Mouse (Mus musculus): ENCODE results near the gene Tbx5. TPM values are rescaled to one million over a fixed set of nuclear protein-coding genes. Genes with fewer than 3 reads are reported as not detected.

Gene Tbx5
- polyA plus RNA-seq, 2 experiments, result 22.4 to 36.9 TPM

- peak overlapping the region; percentile 94 for H3K9ac ChIP-seq (ENCODE audit: low read depth, low read length, severe bottlenecking)
These were observed 6.0 kb downstream of the Tbx5 start for GRCm38 (mm10) chr5:119838441-119838840.

DNA sequence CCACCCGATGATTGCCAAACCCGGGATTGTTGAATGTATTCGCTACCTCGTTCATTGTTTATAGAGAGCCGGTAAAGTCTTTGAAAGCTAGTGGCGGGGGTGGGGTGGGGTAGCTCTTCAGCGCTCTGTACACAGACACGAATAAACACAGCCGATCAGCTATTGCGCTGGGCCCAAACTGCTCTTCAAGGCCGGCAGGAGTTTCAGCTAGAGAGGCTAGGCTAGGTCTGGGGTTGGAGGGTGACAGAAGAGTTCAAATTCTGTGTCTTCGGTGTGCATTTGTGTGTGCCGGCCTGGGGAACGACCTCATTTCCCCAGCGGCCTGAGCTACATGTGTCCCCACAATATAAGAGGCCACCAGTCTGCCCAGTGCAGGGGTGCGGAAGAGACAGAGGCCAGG lies 6.7 kb downstream of the Tbx5 start:
- Histone ChIP-seq H3K4me2 (replicated peaks; ENCODE audit: low read depth, low read length, severe bottlenecking) (peak overlapping the region; percentile 66), H3K9ac (ENCODE audit: low read depth, low read length, severe bottlenecking) (peak overlapping the region; percentile 94), H3K4me1 (ENCODE audit: control insufficient read depth, insufficient read depth, low read length) (peaks cover 3% of the 10 kb centered on the region; the same call in 1 of the 2 replicates), H3K27me3 (ENCODE audit: control insufficient read depth, insufficient read depth, low read length) (peaks cover 69% of the 10 kb centered on the region), H3K4me3 (replicated peaks; ENCODE audit: low read length) (peak overlapping the region; percentile 54), H3K9me3 (ENCODE audit: control insufficient read depth, low read length) (no peaks in the 10 kb centered on the region), H3K27ac (replicated peaks; ENCODE audit: low read depth, low read length) (peak overlapping the region; percentile 96), H3K36me3 (ENCODE audit: control insufficient read depth, insufficient read depth, low read length) (peaks cover 35% of the 10 kb centered on the region; the same call in 1 of the 2 replicates)
- ATAC-seq (ENCODE audit: low FRiP score, low read depth) (no peak), DNase-seq (ENCODE audit: low spot score) (no peak)
- WGBS, result 2% methylated on average over 16 of the region's 16 CpGs
- TF ChIP-seq POLR2A (IDR thresholded peaks at IDR 0.05; ENCODE audit: borderline replicate concordance, extremely low read depth, insufficient read depth, insufficient read length), result no peak

More at GRCm38 (mm10) chr5:119838441-119838840, 6.0 kb downstream of the Tbx5 start:
- TF ChIP-seq POLR2A (IDR thresholded peaks at IDR 0.05; ENCODE audit: borderline replicate concordance, extremely low read depth, insufficient read depth, insufficient read length), result no peak
- no peak for ATAC-seq (ENCODE audit: low FRiP score, low read depth)
- Histone ChIP-seq H3K4me1 (ENCODE audit: control insufficient read depth, insufficient read depth, low read length) (peaks cover 3% of the 10 kb centered on the region; the same call in 1 of the 2 replicates), H3K36me3 (ENCODE audit: control insufficient read depth, insufficient read depth, low read length) (peaks cover 34% of the 10 kb centered on the region; the same call in 1 of the 2 replicates), H3K4me2 (replicated peaks; ENCODE audit: low read depth, low read length, severe bottlenecking) (peak overlapping the region; percentile 66), H3K27me3 (ENCODE audit: control insufficient read depth, insufficient read depth, low read length) (peaks cover 69% of the 10 kb centered on the region), H3K27ac (replicated peaks; ENCODE audit: low read depth, low read length) (peak overlapping the region; percentile 96), H3K9me3 (ENCODE audit: control insufficient read depth, low read length) (no peaks in the 10 kb centered on the region), H3K4me3 (replicated peaks; ENCODE audit: low read length) (peak overlapping the region; percentile 54)
- 13% methylated on average over 7 of the region's 7 CpGs for WGBS
- DNase-seq (ENCODE audit: low spot score), result no peak

DNA sequence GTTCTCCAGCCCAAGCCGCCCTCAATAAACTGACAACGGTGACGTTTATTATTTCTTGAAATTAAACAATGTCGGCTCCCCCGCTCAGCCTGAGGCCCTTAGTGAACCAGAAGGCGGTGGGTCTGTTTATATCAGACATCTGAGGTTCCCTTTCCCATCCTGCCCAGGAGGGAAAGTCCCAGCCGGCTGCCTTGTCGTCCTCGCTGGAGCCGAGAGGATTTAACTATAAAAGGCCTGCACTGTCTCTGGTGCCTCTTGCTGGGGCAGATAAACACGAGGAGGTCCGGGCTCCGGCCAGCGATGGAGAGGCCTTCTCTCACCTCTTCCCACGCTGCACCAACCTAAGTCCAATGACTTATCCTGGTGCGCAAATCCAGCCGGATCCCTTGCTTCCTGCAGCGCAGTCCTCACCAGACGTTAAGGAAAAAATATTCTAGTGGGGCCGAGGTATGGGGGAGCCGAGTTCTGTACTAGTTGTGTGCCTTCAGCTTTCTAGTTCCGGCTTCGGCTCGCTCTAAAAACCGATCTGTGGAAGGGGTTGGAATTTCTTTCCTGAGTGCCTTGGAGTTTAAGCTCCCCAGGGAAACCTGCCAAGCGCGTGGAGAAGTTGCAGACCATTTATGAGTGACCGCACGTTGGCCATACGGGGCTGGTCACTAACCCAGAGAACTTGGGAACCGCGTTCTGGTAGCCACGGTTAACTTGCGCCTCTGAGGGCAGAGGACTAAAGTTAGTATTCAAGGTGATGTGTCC lies 7.3 kb downstream of the Tbx5 start:
- Histone ChIP-seq H3K4me2 (replicated peaks; ENCODE audit: low read depth, low read length, severe bottlenecking) (peak overlapping the region; percentile 66), H3K27me3 (ENCODE audit: control insufficient read depth, insufficient read depth, low read length) (peaks cover 72% of the 10 kb centered on the region), H3K9me3 (ENCODE audit: control insufficient read depth, low read length) (no peaks in the 10 kb centered on the region), H3K9ac (ENCODE audit: low read depth, low read length, severe bottlenecking) (peak overlapping the region; percentile 94), H3K4me3 (replicated peaks; ENCODE audit: low read length) (peak overlapping the region; percentile 54), H3K36me3 (ENCODE audit: control insufficient read depth, insufficient read depth, low read length) (peaks cover 35% of the 10 kb centered on the region; the same call in 1 of the 2 replicates), H3K27ac (replicated peaks; ENCODE audit: low read depth, low read length) (peak overlapping the region; percentile 96), H3K4me1 (ENCODE audit: control insufficient read depth, insufficient read depth, low read length) (peaks cover 3% of the 10 kb centered on the region; the same call in 1 of the 2 replicates)
- DNase-seq (ENCODE audit: low spot score) (no peak), ATAC-seq (ENCODE audit: low FRiP score, low read depth) (no peak)
- no peak for TF ChIP-seq POLR2A (IDR thresholded peaks at IDR 0.05; ENCODE audit: borderline replicate concordance, extremely low read depth, insufficient read depth, insufficient read length)
- WGBS, result 2% methylated on average over 34 of the region's 34 CpGs

DNA sequence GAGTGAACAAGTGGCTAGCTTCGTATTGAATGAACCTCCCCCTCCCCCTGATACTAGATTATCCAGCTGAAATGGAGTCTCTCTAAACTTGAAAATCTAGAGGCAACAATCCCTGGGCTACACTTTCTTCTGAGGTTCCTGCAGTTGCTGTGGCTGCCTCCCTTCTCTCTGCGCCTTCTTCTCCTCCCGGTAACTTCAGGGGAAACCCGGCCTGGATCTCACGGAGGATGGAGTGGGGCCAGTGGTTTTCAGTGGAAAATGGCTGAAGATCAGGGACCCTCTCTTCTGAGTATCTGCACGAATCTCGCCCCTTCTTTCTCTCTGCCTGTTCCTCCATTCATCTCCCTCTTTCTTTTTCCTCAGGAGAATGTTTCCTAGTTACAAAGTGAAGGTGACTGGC lies 7.9 kb downstream of the Tbx5 start:
- peaks cover 39% of the 10 kb centered on the region; the same call in 1 of the 2 replicates for H3K36me3 ChIP-seq (ENCODE audit: control insufficient read depth, insufficient read depth, low read length)
- peak overlapping the region; percentile 66 for H3K4me2 ChIP-seq (replicated peaks; ENCODE audit: low read depth, low read length, severe bottlenecking)
- no peak for ATAC-seq (ENCODE audit: low FRiP score, low read depth)
- peaks cover 5% of the 10 kb centered on the region; the same call in 1 of the 2 replicates for H3K4me1 ChIP-seq (ENCODE audit: control insufficient read depth, insufficient read depth, low read length)
- WGBS, result 2% methylated on average over 7 of the region's 7 CpGs
- peaks cover 72% of the 10 kb centered on the region for H3K27me3 ChIP-seq (ENCODE audit: control insufficient read depth, insufficient read depth, low read length)
- peak overlapping the region; percentile 54 for H3K4me3 ChIP-seq (replicated peaks; ENCODE audit: low read length)
- no peak for TF ChIP-seq POLR2A (IDR thresholded peaks at IDR 0.05; ENCODE audit: borderline replicate concordance, extremely low read depth, insufficient read depth, insufficient read length)
- no peak for DNase-seq (ENCODE audit: low spot score)
- H3K9me3 ChIP-seq (ENCODE audit: control insufficient read depth, low read length), result no peaks in the 10 kb centered on the region
- peak overlapping the region; percentile 96 for H3K27ac ChIP-seq (replicated peaks; ENCODE audit: low read depth, low read length)
- H3K9ac ChIP-seq (ENCODE audit: low read depth, low read length, severe bottlenecking), result peak overlapping the region; percentile 94

DNA sequence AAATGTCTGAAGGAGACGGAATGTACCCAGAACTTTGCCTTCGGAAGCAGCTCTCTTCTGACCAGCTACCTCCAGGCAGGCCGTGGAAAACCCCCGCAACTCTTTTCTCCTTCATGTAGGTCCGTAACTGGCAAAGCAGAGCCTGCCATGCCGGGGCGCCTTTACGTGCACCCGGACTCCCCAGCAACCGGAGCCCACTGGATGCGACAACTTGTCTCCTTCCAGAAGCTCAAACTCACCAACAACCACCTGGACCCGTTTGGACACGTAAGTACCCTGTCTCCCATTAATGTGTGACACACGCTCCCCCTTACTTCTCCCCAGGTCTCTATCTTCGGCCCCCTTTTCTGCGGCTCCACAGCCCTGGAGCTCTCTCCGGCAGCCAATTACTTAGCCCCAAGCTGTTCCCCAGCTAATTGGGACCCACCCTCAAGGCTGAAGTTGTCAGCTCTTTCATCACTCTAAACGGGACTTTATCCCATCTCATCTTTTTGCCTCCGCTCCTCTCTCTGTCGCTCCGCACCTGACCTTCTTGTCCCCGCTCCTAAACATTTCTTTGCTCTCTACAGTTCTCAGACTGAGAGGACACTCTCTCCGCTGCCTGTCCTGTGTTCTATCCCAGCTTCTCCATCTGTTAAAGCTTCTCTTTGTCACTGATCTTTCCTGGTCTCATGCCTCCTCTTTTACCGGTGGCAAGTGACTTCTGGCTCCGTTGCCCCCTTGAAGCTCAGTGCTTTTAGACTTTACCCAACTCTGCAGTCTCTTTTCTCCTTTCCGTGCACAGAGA lies 9.4 kb downstream of the Tbx5 start:
- peaks cover 8% of the 10 kb centered on the region; the same call in 1 of the 2 replicates for H3K4me1 ChIP-seq (ENCODE audit: control insufficient read depth, insufficient read depth, low read length)
- peak overlapping the region; percentile 96 for H3K27ac ChIP-seq (replicated peaks; ENCODE audit: low read depth, low read length)
- no peak for DNase-seq (ENCODE audit: low spot score)
- peak overlapping the region; percentile 66 for H3K4me2 ChIP-seq (replicated peaks; ENCODE audit: low read depth, low read length, severe bottlenecking)
- no peak for ATAC-seq (ENCODE audit: low FRiP score, low read depth)
- peaks cover 45% of the 10 kb centered on the region for H3K36me3 ChIP-seq (ENCODE audit: control insufficient read depth, insufficient read depth, low read length)
- WGBS, result 4% methylated on average over 26 of the region's 26 CpGs
- peak overlapping the region; percentile 94 for H3K9ac ChIP-seq (ENCODE audit: low read depth, low read length, severe bottlenecking)
- H3K4me3 ChIP-seq (replicated peaks; ENCODE audit: low read length), result peak overlapping the region; percentile 54
- no peak for TF ChIP-seq POLR2A (IDR thresholded peaks at IDR 0.05; ENCODE audit: borderline replicate concordance, extremely low read depth, insufficient read depth, insufficient read length)
- peaks cover 62% of the 10 kb centered on the region for H3K27me3 ChIP-seq (ENCODE audit: control insufficient read depth, insufficient read depth, low read length)
- H3K9me3 ChIP-seq (ENCODE audit: control insufficient read depth, low read length), result no peaks in the 10 kb centered on the region
